ENCODE assay signal across 34 mouse cellular contexts in genomic region chrX:135986267-135986666, GRCm38 (mm10). TPM values are rescaled to one million over a fixed set of nuclear protein-coding genes. Genes with fewer than 3 reads are reported as not detected.
"Had no signal": no experiment of that assay in that cellular context is flagged by ENCODE, and none has a peak within 500 bp of the region (broad histone marks: within the 10 kb centered on the region; RNA-seq: fewer than 3 reads in every experiment).

No protein-coding gene starts in this region.

- H3K27me3 ChIP-seq: heart, embryonic 12.5 days; heart, embryonic 13.5 days; heart, embryonic 15.5 days; hindbrain, embryonic 12.5 days; hindbrain, embryonic 13.5 days; hindbrain, embryonic 15.5 days had no signal

- DNase-seq: heart, postnatal 10 days; heart, postnatal 14 days; heart, postnatal 36 days; heart, postnatal 4 days; kidney, adult 11 months; kidney, adult 18-20 months; kidney, adult 2 months; kidney, adult 8-10 months; kidney, adult 9 months; kidney, postnatal 10 days; kidney, postnatal 14 days; kidney, postnatal 25 days; kidney, postnatal 36 days; kidney, postnatal 4 days; layer of hippocampus, adult 9-11 months; layer of hippocampus, postnatal 36 days had no signal

- H3K4me2 ChIP-seq: heart, embryonic 11.5 days; heart, embryonic 12.5 days; heart, embryonic 13.5 days; heart, embryonic 15.5 days; hindbrain, embryonic 12.5 days; hindbrain, embryonic 13.5 days; hindbrain, embryonic 14.5 days; hindbrain, embryonic 15.5 days; kidney, embryonic 15.5 days had no signal

- ATAC-seq: hindbrain, embryonic 16.5 days; hindbrain, postnatal 0 days; inflammation-experienced regulatory T-cells, adult 6 months had no signal

- H3K27ac ChIP-seq: heart, embryonic 10.5 days; heart, embryonic 13.5 days; heart, embryonic 15.5 days; hindbrain, embryonic 10.5 days; hindbrain, embryonic 12.5 days; hindbrain, embryonic 13.5 days; hindbrain, embryonic 14.5 days; hindbrain, embryonic 15.5 days; hindbrain, postnatal 0 days; kidney, embryonic 15.5 days; kidney, postnatal 0 days; layer of hippocampus, adult 2 months; left cerebral cortex, adult 2 months had no signal

- H3K9ac ChIP-seq: heart, embryonic 12.5 days; heart, embryonic 13.5 days; heart, embryonic 15.5 days; hindbrain, embryonic 12.5 days; hindbrain, embryonic 13.5 days; hindbrain, embryonic 14.5 days; hindbrain, embryonic 15.5 days; kidney, embryonic 15.5 days had no signal

- H3K36me3 ChIP-seq: heart, embryonic 10.5 days; heart, embryonic 12.5 days; heart, embryonic 13.5 days; heart, embryonic 15.5 days; hindbrain, embryonic 10.5 days; hindbrain, embryonic 12.5 days; hindbrain, embryonic 13.5 days; hindbrain, embryonic 15.5 days; kidney, embryonic 15.5 days had no signal

- H3K4me3 ChIP-seq: heart, embryonic 10.5 days; heart, embryonic 12.5 days; heart, embryonic 13.5 days; heart, embryonic 15.5 days; hindbrain, embryonic 10.5 days; hindbrain, embryonic 12.5 days; hindbrain, embryonic 13.5 days; hindbrain, embryonic 15.5 days; kidney, embryonic 15.5 days; layer of hippocampus, adult 2 months; left cerebral cortex, adult 2 months had no signal

- H3K9me3 ChIP-seq: heart, embryonic 10.5 days; heart, embryonic 12.5 days; heart, embryonic 13.5 days; heart, embryonic 15.5 days; hindbrain, embryonic 10.5 days; hindbrain, embryonic 12.5 days; hindbrain, embryonic 13.5 days; hindbrain, embryonic 15.5 days; kidney, embryonic 15.5 days had no signal

- H3K4me1 ChIP-seq: heart, embryonic 10.5 days; heart, embryonic 12.5 days; heart, embryonic 13.5 days; heart, embryonic 15.5 days; hindbrain, embryonic 10.5 days; hindbrain, embryonic 12.5 days; hindbrain, embryonic 13.5 days; hindbrain, embryonic 15.5 days; kidney, embryonic 15.5 days had no signal

RNA-seq across cellular contexts. Expression of gene Arxes1, which starts 46.9 kb away (rescaled TPM):
- total RNA-seq: hematopoietic stem cell, adult 5-6 weeks had no signal
- polyA plus RNA-seq: inflammation-experienced regulatory T-cells, adult 6 months had no signal
